Mouse (Mus musculus) lung, postnatal 4 days (tissue): Measurements from ENCODE around the gene Nrxn3.

Source experiments
- DNase-seq, 2 experiments: peaks; one replicate each; pipeline ENCODE4 v3.0.0; 2021

The Nrxn3 gene

DNA sequence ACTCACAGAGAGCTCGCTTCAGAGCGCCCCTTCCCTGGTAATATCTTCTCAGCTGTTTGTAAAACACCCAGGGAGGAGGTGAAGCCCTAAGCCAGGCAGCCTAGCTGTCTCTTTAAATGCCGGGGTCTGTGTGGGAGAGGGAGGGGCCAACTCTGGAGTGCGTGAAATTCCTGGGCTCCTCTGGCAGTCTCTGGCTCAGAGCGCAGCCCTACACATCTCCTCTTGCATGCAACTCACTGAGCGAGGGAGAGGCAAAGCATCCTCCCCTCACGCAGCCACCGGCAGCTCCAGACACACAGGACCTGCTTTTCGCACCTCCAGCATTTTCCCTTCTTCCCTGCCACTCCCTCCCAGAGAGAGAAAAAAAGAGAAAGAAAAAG, at the start of gene Nrxn3:
Nrxn3 (plus strand) TSS at position 186 of the 380 bp plus-strand sequence.
- DNase-seq: peak; percentile 35 to 52

DNA sequence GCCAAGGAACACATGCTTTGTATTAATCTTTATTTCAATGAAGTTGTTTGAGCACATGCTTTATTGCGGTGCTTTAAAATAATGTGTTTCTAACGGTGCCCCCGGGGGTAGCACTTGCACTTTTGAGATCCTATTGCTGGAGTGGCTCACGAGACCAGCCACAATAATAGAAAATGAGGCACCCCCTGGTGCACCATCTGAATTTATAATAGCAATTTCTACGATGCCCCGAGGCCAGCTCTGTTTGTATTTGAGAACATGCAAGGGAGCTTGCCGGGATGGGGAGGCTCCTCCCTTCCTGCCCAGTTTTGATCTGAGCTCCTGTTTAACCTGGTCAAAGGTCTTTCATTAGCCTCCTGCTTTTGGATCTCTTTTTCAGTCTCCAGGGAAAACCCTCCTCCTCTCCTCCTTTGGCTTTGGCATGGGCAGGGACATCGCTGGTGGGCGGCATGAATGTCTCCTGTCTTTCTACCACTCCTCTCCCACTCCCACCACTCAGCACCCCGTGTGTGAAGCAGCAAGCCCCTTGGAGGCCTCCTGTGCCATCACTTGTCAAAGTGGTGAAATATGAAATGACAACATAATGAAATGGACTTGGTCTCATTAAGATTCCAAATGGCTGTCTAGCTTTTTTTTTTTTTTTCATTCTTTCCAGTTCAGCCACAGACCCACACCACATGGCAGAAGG, 18.4 kb upstream of the Nrxn3 start:
- DNase-seq: no peak

DNA sequence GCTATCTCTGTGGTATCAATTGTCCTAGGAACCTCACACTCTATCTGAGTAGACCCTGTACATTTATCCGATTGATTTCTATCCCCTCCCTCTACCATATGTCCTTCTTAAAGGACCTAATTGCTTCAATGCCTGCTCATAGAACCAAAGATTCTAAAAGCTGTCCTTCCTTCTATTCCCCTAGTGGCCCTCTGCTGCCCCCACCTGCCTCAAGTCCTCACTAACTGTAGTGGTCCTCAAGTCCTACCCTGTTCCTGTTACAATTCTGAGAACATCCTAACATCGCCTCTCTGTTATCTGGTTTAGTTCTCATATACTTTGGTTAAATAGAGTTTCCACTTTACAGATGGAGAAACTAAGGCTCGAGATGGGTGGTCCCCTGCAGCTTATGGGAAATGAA, 16.7 kb upstream of the Nrxn3 start:
- DNase-seq: no peak

DNA sequence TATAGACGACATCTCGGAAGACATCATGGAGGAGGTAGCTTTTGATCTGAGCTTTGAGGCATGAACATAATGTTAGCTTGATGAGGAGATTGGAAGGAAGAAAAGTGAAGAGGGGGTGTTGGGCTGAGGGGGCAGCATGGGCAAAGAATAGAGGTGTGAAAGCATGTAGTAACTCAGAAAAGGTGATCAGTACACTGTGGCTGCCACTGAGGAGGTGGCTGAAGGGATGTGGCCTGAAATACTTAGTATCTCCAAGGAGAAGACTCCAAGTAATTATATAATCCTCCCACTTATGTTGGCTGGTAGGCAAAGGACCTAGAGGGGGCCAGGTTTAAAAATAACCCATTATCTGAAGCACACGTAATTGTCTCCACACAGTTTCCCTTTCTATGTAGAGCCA, 14.9 kb upstream of the Nrxn3 start:
- DNase-seq: no peak

DNA sequence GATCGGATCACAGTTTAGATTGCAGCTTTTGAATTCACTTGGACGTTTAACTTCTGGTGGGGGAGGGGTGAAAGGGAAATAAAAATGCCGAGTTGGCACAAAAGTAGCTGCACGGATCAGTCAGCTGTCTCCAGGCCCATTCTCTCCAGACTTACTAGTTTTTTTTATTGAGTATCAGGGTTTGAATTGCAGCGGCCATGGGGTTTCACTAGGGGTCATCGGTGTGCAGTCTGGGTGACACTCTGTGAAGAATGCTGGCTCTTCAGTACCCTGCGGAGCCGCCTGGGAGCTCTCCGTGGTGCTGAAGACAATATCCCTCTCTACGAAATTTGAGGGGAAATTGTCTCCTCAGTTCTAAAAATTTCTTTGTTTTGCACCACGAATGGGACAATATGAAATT, 13.5 kb upstream of the Nrxn3 start:
- DNase-seq: peak; percentile 54 to 62

DNA sequence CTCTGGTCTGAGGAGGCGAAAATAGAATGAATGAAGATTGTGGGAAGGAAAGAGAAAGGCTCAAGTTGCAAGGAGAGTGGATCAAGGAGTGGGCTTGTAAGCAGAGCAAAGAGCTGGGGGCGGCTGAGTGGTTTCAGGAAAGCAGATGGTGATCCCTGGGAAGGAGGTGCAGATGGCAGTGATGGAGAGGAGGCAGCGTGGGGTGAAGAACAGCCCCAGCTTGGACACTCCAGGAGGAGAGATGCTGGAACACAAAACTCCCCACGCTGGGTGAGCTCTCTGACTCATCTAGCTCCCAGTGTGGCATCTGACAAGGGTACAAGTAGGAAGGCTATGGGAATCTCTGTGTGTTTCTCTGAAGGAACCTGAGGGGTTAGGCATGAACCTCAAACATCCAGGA, 9.2 kb upstream of the Nrxn3 start:
- no peak for DNase-seq

DNA sequence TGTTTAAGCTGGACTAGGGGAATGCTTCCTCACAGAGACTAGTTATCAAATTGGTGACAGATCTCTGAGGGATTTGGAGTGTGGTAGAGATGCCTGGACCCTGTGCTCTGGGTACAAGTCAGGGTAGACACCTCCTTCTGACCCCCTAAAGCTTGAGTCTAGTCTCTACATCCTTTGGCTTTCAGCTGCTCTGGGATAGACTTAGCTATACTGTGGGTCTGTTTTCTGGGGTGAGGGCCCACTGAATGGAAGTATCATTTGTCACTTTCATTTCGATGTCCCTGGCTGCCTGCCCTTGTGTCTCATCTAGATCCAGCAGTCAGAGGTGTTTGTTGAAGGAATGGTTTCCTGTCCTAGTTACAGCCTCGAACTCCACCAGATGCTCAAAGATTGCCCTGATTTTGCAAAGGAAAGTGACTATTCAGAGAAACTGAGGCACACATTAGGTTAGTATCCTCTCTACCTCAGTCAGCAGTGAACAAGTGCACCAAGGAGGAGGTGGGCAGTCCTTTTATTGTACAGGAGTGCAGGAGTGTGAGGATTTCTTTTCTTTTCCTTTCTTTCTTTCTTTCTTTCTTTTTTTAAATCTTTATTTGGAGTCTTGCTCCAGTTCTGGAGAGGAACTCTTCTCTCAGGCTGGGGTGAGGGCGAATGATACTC, 515 bp upstream of the Nrxn3 start:
- DNase-seq: peak; percentile 9 to 24

DNA sequence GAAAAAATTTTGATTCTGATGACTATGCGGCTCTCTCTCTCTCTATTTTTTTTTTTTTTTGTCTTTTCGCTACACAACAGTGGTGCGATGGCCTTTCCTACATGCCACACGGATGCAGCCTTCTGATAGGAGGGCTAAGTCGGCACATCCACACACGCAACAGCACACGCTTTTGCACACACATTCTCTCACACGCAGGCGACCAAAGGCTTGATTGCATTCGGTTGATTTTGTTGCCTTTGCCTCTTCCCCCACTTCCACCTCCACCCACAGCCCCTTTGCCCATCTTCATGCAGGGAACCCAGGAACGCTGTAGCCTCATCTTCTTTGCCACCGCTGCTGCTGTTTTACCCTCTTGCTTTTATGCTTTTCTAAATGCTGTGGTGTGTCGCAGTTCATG, 3.6 kb downstream of the Nrxn3 start:
- DNase-seq: no peak

DNA sequence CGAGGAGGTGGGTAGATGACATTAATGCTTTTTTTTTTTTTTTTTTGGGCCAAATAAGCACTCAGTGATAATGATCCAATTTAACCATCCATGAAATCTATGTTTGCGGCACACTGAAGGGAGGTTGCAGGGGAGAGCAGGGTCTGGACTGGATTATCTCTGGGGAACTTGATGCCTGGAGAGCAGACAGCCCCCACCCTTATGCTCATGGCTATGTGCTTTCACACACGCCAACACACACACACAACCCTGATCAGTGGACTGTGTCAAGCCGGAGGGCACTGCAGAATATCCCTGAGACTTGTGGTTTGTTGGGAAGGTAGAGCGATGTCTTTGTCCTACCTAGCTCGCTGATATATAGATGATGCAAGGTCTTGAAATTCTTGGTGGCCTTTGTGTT, 4.1 kb downstream of the Nrxn3 start:
- DNase-seq: no peak

DNA sequence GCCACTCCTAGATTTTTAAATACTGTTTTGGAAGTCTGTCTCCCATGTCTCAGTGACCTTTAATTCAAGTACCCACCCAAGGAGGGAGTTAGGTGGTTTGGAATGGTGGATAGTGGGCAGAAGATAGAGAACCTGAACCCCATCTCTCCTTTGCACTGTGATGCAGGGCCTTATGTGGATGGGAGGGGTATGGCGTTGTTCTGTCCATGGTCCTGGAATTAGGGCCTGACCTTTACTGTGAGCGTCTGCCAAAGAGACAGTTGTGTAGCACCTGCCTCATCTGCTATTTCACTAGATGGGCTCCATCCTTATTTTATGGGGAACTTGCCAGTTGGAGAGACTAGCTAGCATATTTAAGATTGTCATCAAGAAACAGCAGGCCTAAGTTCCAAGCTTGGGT, 8.0 kb downstream of the Nrxn3 start:
- no peak for DNase-seq

DNA sequence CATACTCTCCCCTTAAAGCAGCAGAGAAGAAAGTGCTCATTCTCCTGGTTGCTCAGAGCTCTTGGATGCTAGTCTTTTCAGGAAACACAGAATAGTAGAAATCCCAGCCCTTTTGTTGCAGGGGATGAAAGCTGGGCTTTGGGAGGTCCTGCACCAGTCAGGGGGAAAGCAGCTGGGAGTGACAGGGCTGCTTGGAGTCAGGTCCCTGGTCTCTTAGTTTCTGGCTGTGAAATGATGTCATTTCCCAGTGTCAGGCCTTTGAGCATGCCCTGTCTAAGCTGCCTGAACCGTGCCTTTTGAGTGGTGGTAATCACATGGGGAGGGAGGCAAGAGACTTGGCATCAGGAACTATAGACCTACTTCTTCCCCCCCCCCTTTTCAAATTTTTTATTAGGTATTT, 12.4 kb downstream of the Nrxn3 start:
- DNase-seq: no peak

DNA sequence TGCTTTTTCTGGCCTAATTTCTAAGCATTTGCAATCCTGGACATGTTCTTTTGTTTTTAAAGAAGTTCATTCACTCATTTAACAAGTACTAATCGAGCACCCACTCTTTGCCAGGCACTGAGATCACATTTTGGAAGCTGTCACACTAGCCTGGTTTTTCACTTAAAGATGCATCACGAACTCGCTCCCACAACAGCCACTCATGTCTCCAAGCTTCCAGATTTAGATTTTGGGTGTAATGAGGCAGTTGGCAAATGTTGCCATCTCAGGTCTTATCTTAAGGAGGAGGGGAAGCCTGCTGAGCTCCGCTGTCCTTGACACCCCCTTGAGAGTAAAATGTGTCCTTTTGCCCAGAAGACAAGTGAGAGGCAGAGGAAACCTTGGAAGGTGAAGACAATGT, 14.4 kb downstream of the Nrxn3 start:
- DNase-seq: no peak

DNA sequence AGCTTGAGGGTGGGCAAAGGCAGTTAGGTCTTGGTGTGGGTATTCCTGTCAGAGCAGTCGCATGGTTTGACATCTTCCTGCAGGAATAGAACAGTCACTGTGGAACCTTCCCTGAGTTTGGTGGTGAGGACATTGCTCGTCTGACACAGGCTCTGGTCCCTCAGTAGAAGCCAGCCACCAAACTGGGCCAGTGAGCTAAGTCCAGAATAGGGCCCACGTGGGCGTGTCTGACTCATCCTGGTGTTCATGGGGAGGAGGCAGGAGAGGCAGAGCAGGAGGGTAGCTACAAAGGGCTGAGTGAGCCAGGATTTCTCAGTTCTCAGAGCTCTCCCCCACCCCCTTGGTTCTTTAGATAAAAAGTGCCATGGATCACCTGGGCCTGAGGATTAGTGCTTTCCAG, 15.9 kb downstream of the Nrxn3 start:
- DNase-seq: no peak

DNA sequence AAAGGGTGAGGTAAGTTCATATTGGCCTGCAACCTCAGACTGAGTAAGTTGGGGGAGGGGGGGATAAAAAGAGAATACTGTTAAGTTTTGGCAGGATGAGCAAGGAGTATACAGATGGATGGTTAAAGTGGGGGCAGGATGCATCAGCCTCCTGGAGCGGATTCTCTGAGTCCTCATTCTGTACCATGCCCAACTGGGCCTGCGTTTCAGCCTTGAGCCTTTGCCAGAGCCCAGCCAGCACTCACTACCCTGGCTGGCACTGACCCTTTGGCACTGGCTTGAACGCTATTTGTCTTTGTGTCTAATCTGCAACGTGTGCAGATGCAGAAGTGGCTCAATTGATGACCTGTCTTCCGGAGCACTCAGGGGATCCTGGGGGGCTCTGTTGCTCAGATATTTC, 24.1 kb downstream of the Nrxn3 start:
- DNase-seq: no peak

DNA sequence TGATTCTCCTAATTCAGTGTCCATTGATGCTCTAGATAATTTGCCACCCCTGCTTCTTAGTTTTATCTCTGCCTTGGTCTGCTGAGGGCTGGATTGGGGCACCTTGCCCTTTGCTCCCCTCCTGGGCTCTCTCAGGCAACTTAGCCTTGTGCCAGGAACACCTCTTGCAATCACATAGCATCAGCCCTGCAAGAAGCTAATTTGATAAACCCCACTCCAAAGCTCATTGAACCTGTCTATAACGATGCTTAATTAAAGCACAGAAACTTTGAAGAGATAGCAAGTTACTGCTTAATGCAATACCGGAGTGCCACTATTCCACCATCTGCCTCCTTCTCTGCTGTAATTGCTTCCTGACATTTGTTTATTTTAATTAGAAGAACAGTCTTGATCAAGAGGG, 42.1 kb downstream of the Nrxn3 start:
- no peak for DNase-seq

DNA sequence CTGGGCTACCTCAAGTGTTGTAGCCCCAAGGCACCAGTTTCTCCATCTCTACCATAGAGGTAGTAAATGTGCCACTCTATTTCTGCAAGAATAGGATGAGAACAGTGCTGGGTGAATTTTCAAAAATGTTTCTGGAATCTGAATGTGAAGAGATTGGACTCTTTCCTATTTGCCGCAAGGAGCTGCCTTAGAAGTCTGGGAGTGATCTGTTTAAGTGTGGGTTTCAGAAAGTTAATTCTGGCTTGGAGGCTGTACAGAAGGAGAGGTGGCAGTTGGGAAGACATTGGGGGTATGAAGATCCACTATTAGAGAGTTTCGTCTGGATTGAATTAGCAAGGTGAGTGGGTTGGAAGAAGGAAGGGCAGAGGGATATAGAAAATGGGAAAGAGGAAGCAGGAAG, 52.0 kb downstream of the Nrxn3 start:
- DNase-seq: no peak

DNA sequence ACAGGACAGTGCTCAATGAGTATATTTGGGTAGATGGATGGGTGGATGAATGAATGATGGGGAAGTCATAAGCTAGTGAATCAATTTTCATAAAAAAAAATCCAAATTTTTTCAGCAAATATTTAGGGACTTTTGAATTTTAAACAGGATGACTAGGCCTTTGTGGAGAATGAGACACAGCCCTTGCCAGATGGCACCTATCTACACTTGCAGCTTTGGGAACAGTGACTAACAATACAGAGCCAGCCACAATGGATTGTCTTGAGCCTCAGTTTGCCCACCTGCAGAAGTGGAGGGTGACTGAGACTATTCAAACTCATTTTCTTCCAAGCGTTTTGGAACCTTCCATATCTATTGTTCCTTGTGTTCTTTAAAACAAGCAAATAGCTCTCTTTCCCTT, 55.4 kb downstream of the Nrxn3 start:
- no peak for DNase-seq

DNA sequence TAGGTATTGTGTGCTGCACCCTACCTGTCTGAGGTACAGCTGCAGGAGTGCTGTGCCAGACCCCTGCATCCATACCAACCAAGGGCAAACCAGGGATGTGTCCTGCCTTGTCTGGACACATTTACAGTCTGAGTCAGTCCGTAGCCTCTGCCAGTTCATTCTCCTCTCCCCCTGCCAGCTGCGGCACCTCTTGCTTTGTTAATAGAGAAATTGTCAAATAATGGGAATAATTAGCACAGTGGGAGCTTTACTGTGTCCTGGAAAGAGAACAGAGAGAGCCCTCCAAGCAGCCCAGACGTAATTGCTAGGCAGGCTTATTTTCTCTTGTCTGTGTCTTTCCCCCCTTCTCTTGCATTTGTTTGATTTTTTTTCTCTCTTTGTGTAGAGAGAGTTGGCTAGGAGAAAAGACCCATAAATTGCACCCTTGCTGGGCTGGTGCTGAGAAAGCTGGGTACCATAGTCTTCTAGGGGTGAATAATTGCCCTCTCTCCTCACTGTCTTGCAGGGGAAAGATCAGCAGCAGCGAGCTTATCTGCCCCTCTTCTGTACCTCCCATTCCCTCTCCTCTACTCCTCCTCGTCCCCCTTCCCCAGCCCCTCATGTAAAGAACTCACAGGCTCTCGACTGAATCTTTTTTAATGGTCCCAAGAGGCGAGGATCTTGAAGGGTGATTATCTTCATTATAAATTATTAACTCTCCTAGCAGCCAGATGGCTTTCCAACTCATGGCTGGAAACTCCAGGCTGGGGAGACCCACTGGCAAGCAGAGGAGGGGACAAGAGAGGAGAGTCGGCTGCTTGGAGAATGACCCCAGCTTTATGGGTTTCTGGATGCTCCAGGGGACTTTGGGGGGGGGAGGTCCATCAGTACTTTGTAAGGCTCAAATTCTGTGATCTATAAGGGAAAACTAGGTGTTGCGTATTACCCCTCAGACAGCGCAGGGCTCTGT, 61.8 kb downstream of the Nrxn3 start:
- no peak for DNase-seq

DNA sequence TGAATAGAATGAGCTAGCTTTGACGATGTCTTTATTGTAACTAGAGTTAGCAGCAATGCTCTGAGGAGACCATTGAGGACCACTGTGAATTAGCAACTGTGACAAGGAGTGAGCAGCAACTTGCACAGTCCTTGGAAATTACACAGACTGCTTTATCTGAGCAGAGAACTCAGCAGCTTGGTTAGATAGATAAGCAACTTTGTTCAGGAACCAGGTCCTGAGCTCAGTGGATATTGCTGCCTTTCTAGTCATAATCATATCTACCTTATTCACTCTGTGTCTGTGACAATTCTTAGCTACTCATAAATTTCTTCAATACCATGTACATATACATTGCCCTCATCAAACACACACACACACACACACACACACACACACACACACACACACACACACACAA, 70.6 kb downstream of the Nrxn3 start:
- no peak for DNase-seq

DNA sequence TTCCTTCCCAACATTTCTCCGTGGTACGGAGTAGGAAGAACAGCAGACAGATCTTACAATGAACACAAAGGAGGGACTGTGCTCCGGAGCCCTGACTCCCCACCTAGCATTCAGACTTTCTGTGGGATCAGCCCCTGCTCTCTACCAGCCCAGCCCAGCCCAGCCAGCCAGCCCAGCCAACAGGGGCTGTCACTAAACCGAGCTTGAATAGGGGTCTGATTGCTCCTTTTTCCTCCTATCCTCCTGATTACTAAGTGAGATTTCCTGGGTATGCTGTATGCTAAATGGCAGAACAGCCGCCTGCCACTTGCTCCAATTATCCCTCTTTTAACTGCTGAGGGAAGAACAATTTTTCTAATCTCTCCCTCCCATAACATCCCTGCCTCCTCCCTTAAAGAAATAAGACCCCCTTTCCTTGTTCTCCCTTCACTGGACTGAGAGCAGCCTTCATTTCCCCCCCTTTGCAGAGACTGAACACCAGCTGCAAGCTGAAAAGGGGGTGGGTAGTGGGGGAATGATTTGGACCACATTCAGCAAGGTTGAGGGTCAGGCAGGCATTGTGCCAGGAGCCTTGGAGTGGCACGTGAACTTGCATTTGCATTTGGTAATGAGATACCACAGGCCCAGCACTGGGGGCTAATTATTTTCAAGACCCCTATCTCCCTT, 78.4 kb downstream of the Nrxn3 start:
- DNase-seq: no peak

DNA sequence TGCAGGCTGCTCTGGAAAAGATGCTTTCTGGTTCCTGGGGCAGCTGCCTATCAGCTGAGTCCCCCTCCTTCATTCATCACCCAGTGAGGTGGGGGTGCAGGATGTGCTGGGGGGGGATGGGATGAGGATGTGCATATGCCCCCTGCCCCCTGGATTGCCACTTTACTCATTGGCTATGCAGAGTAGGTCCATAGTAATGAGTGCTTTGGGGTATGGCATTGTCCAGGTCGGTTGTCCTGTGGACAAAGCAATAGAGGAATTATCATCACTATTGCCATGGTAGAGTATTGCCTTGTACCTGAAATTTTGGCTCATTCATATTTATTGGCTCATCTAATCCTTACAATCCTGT, 79.0 kb downstream of the Nrxn3 start:
- no peak for DNase-seq

DNA sequence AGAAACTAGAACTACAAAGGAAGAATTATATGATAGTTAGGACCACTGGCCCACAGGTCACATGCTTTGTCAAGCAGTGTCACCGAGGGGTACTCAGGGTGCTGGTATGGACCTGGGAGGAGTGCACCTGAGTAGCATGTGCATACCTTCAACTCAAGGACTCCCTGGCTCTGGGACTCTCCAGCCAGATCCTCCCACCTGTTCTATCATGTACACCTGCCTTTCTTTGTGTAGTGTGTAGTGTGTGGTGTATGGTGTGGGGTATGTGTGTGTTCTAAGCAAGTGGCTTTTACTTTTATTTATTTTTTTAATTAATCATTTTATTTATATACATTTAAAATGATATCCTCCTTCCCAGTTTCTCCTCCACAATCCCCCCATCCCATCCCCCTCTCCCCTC, 86.3 kb downstream of the Nrxn3 start:
- no peak for DNase-seq

DNA sequence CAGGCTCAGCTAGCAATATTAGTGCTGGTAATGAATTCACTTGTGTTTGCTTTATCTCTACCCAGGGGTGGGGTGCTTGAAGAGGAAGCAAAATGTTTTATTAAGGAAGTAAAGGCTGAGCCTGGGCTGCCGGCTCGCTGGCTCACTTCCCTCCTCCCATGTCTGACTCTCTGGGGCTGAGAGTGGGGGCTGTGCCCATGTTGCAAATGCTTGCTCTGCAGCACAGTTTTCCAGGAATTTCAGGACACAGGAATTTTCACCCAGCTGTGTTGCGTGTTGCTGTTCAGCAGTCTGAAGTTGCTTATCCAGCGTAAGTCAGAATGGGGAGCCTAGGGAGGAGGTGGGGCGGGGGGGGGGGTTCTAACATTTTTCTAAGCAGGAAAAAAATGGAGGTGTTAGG, 89.5 kb downstream of the Nrxn3 start:
- DNase-seq: peak; percentile 14 to 48

DNA sequence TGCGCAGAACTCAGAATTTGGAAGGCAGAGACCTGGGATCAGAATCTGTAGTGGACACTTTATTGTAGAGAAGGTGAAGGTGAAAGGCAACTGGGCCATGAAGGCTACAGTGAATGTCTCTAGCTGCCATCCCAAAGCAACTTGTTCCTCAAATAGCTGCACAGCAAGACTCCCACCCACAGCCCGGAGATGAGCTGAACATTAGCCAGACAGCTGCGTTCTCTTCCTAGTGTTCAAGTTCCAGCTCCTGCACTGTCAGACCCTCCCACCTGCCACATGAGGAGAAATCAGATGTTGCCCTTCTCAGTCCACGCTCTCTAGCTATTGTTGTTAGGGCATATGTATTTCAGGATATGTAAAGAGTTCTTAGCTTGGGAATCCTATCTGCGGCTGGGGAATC, 94.2 kb downstream of the Nrxn3 start:
- DNase-seq: no peak
